In genomic region chr6:17072763-17073484, GRCm38 (mm10) we compare ENCODE assay signal across 23 mouse cellular contexts. TPM values are rescaled to one million over a fixed set of nuclear protein-coding genes. Genes with fewer than 3 reads are reported as not detected.
DNase-seq lines count a peak whose midpoint lies in the region; ATAC-seq lines count a peak whose summit lies in the region.
"Had no signal": no experiment of that assay in that cellular context is flagged by ENCODE, and none has a peak within 500 bp of the region (broad histone marks: within the 10 kb centered on the region; RNA-seq: fewer than 3 reads in every experiment).

No protein-coding gene starts in this region.

- H3K9ac ChIP-seq in intestine, embryonic 14.5 days (ENCODE audit: low read length), result no peak overlapping the region
- H3K9ac ChIP-seq: embryonic facial prominence, embryonic 15.5 days; forebrain, embryonic 12.5 days; heart, embryonic 13.5 days; hindbrain, embryonic 15.5 days had no signal

- ATAC-seq in intestine, embryonic 14.5 days (replicated peaks; ENCODE audit: low FRiP score, low TSS enrichment, low read depth), result peak; percentile 56
- ATAC-seq: CD4-positive, CD25-positive, alpha-beta regulatory T cell, adult 4 months; forebrain, embryonic 16.5 days had no signal

- peaks cover 22% of the 10 kb centered on the region for H3K4me1 ChIP-seq in intestine, embryonic 14.5 days (replicated peaks; ENCODE audit: control insufficient read depth, insufficient read depth, low read length)

- H3K4me3 ChIP-seq in intestine, embryonic 14.5 days (ENCODE audit: low read depth, low read length), result no peak overlapping the region
- H3K4me3 ChIP-seq: embryonic facial prominence, embryonic 15.5 days; forebrain, embryonic 12.5 days; heart, embryonic 13.5 days; hindbrain, embryonic 15.5 days had no signal

- no peaks in the 10 kb centered on the region for H3K9me3 ChIP-seq in intestine, embryonic 14.5 days (ENCODE audit: control insufficient read depth, low read length)
- H3K9me3 ChIP-seq: embryonic facial prominence, embryonic 15.5 days; forebrain, embryonic 12.5 days; G1E; heart, embryonic 13.5 days; hindbrain, embryonic 15.5 days had no signal

- peak; percentile 57 for DNase-seq in 3134 (ENCODE audit: extremely low read depth, insufficient read length, low spot score)
- peak; percentile 64 for DNase-seq in Muller cell, postnatal 12 days (ENCODE audit: inconsistent ontology term)
- DNase-seq in intestine, embryonic 14.5 days (ENCODE audit: low spot score), result no peak
- peak; percentile 64 for DNase-seq in large intestine, adult 2 months (ENCODE audit: low read depth, low spot score)
- no peak for DNase-seq in frontal cortex, postnatal 14 days (ENCODE audit: low spot score in 2 of 2)
- no peak for DNase-seq in spleen, postnatal 4 days (ENCODE audit: low spot score in 2 of 2)
- no peak for DNase-seq in heart, adult 11 months
- no peak for DNase-seq in heart, postnatal 4 days
- DNase-seq: adrenal gland, adult 8-10 months; adrenal gland, postnatal 36 days; cerebellum, adult 11 months; cerebellum, adult 8-10 months; cerebellum, postnatal 14 days; embryo, embryonic 11 days; gastrocnemius, postnatal 14 days; kidney, adult 9 months had no signal

- WGBS in intestine, embryonic 14.5 days, result 38% methylated on average over 7 of the region's 7 CpGs
- WGBS in large intestine, adult 2 months, result 14% methylated on average over 7 of the region's 7 CpGs

- no peaks in the 10 kb centered on the region for H3K27me3 ChIP-seq in intestine, embryonic 14.5 days (replicated peaks; ENCODE audit: control insufficient read depth, insufficient read depth, low read length)
- H3K27me3 ChIP-seq: embryonic facial prominence, embryonic 15.5 days; hindbrain, embryonic 15.5 days had no signal

- H3K36me3 ChIP-seq in intestine, embryonic 14.5 days (ENCODE audit: control insufficient read depth, insufficient read depth, low read length), result no peaks in the 10 kb centered on the region
- H3K36me3 ChIP-seq: embryonic facial prominence, embryonic 15.5 days; forebrain, embryonic 12.5 days; G1E; heart, embryonic 13.5 days; hindbrain, embryonic 15.5 days had no signal

- no peak overlapping the region for H3K4me2 ChIP-seq in intestine, embryonic 14.5 days (ENCODE audit: low read length)
- H3K4me2 ChIP-seq: embryonic facial prominence, embryonic 15.5 days; forebrain, embryonic 12.5 days; heart, embryonic 13.5 days; hindbrain, embryonic 15.5 days had no signal

- no peak overlapping the region for H3K27ac ChIP-seq in intestine, embryonic 14.5 days (ENCODE audit: low read depth)
- H3K27ac ChIP-seq: embryonic facial prominence, embryonic 15.5 days; forebrain, embryonic 12.5 days; heart, embryonic 13.5 days; hindbrain, embryonic 15.5 days had no signal

RNA-seq across cellular contexts. Expression of gene Tes, which starts 8.0 kb away (rescaled TPM):
- 114 and 132 TPM in 2 replicates for polyA plus RNA-seq in intestine, embryonic 14.5 days (2014; fragmentation: Nextera tagmentation; extraction: Ambion mirVana)
- 78.0 and 94.3 TPM in 2 replicates for polyA plus RNA-seq in large intestine, adult 2 months (2012; rRNA removed)
- 1 to 10 TPM; 5.6 to 7.6 TPM for total RNA-seq in heart, postnatal 4 days (2021)
- polyA plus RNA-seq: G1E had no signal

Comparison
In these comparisons a context has a peak if more than half of its experiments do, and no peak if none do; other contexts are left out.
1. DNase-seq: peak in 3134 (single experiment), Muller cell, postnatal 12 days (single experiment) and large intestine, adult 2 months (single experiment); none in intestine, embryonic 14.5 days (single experiment), frontal cortex, postnatal 14 days (0 of 2), spleen, postnatal 4 days (0 of 2), heart, adult 11 months (single experiment) and heart, postnatal 4 days (single experiment).